Mouse (Mus musculus) gastrocnemius, postnatal 14 days (tissue): ENCODE data around the gene Cchcr1. TPM values are rescaled to one million over a fixed set of nuclear protein-coding genes. Genes with fewer than 3 reads are reported as not detected.
A peak's percentile ranks its signal among the peaks of the same experiment; 100 is the strongest.

Source experiments
- DNase-seq: peaks from one replicate; pipeline ENCODE4 v3.0.0; 2021; ENCODE audit warnings: mixed read lengths
- intact Hi-C: fragments of 180-260 bp; cut with DNase I; formaldehyde crosslinking; loops from one replicate; pipeline ENCODE4 v1.15.1; 2025; ENCODE audit warnings: low total_unique reads
- total RNA-seq, 2 experiments: library from RNA; stranded (reverse); gene quantifications; 2 replicates each; pipeline ENCODE4 v1.2.3; 2021

Cchcr1 gene
- total RNA-seq, 2 experiments from 2014 or later = 2.6 to 3.3 TPM

- intact Hi-C loops = no loop called here
- DNase-seq = no peak
Observed at GRCm38 (mm10) chr17:35512916-35513626, 3.8 kb upstream of the Cchcr1 start.

- intact Hi-C loops = no loop called here
- DNase-seq = peak; percentile 61
Observed at GRCm38 (mm10) chr17:35513886-35514285, 3.0 kb upstream of the Cchcr1 start.

DNA sequence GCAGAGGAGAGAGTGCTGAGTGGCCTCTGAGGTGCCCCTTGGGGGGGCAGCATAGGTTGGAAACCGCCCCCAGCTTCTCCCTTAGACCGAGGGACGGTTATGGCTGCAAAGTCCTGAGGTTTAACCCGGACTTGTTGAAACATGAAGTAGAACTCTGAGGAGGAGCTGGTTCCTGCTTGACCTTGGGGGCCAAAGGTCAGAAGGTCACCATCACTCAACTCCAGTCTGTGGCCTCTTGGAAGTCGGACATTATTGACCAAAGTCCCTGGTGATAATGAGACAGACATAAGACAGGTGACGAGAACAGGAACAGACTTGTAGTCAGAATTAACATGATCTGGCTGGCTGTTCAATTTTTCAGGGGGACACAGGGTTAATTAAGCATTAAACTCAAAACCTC lies 2.1 kb upstream of the Cchcr1 start:
- intact Hi-C loops = no loop called here

GRCm38 (mm10) chr17:35515911-35516640 lies 824 bp upstream of the Cchcr1 start:
- no peak for DNase-seq
- intact Hi-C loops = no loop called here

More for the DNA sequence above, 2.1 kb upstream of the Cchcr1 start:
- DNase-seq = no peak

DNA sequence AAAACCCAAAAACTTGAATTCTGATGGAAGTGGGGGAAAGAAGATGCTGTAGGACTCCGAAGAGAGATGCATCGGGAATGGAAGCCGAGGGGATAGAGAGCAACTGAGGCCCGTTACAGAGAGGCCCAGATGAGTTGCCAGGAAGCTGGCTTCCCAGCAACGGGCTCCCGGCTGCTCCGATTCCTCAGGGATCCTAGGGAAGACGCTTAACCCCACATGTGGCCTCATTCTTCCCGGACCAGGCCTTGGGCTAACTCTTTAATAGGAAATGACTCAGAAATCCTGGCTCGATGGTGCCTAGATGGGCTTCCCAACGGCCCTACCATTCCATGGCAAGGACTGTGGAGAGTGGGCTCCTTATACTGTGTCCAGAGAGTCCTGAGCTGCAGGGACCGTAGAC lies 626 bp downstream of the Cchcr1 start:
- intact Hi-C loops = no loop called here
- no peak for DNase-seq

DNA sequence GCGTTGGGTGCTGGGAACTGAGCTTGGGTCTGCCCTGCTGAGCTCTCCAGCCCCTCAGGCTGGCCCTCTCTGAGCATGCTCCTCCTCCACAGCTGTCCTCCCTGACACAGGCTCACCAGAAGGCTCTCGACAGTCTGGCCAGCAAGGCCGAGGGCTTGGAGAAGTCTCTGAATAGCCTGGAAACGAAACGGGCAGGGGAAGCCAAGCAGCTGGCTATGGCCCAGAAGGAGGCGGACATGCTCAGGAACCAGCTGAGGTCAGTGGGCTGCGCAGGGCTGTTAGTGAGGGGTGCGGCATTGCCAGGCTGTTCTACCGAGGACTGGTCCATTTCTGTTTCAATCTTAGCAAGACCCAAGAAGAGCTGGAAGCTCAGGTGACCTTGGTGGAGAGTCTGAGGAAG lies 7.5 kb downstream of the Cchcr1 start:
- intact Hi-C loops = no loop called here

GRCm38 (mm10) chr17:35526644-35527043 lies 9.7 kb downstream of the Cchcr1 start:
- DNase-seq = no peak
- intact Hi-C loops = no loop called here

More for the DNA sequence above, 7.5 kb downstream of the Cchcr1 start:
- peak; percentile 46 for DNase-seq

DNA sequence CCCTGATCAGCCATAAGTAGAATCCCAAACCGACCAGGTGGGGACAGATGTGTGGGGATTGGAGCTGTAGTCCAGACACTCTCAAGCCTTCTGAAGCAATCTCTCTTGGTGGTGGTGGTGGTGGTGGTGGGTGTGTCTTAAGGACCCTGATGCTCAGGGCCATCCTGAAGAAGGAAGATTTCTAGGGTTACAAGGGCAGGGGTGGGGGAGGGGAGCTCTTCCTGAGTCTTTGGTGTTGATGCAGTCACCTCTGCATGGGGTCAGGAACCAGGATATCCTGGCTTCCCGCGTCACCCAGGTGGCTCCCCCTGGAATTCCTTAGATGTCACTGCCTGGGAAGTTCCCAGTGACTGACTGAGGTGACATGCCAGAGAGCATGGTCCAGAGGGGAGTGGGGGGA lies 15.5 kb downstream of the Cchcr1 start:
- DNase-seq = no peak
- intact Hi-C loops = no loop called here

DNA sequence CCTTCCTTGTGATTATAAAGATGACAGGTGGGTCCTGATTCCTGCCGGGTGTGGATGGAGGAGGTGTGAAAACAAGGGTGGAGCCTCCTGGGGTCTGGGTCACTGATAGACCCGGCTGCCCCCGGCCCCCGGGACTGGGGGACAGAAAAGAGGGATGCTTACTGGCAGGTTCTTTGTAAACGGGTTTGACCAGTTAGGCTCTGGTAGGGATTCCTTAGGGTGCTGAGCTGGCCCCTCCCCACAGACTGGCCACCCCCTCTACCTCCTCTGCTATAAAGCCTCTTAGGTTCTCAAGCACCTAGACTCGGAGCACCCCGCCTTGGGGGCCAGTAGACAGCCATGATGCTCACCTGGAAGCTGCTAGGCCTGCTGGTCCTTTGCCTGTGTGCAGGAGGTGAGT lies 16.0 kb downstream of the Cchcr1 start, which contains the start of gene Psors1c2:
Psors1c2 (plus strand) TSS at position 301 of the 400 bp plus-strand sequence.
- intact Hi-C loops = no loop called here

GRCm38 (mm10) chr17:35534343-35534742 lies 17.4 kb downstream of the Cchcr1 start:
- intact Hi-C loops = no loop called here
- peak; percentile 71 for DNase-seq

More for the DNA sequence above, 16.0 kb downstream of the Cchcr1 start, which contains the start of gene Psors1c2:
- DNase-seq = no peak

DNA sequence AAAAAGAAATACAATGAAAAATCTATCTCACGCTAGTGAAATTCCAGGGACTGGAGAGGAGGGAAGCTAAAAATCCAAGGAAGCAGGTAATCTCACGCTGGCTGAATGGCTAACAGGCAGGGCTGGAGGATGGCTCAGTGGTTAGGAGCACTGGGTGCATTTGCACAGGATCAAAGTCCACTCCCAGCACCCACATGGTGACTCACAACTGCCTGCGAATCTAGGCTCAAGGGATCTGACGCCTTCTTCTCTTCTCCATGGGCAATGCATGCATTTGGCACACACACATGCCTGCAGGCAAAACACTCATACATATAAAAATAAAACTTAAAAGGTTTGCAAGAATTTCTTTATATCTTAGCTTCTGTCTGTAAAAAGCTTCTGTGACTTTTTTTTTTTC lies 20.5 kb downstream of the Cchcr1 start:
- no peak for DNase-seq
- intact Hi-C loops = no loop called here

- no peak for DNase-seq
Observed at GRCm38 (mm10) chr17:35538476-35538875, 21.6 kb downstream of the Cchcr1 start.

GRCm38 (mm10) chr17:35539540-35539939 lies 22.6 kb downstream of the Cchcr1 start:
- no peak for DNase-seq
- intact Hi-C loops = no loop called here

More at GRCm38 (mm10) chr17:35538476-35538875, 21.6 kb downstream of the Cchcr1 start:
- intact Hi-C loops = no loop called here

DNA sequence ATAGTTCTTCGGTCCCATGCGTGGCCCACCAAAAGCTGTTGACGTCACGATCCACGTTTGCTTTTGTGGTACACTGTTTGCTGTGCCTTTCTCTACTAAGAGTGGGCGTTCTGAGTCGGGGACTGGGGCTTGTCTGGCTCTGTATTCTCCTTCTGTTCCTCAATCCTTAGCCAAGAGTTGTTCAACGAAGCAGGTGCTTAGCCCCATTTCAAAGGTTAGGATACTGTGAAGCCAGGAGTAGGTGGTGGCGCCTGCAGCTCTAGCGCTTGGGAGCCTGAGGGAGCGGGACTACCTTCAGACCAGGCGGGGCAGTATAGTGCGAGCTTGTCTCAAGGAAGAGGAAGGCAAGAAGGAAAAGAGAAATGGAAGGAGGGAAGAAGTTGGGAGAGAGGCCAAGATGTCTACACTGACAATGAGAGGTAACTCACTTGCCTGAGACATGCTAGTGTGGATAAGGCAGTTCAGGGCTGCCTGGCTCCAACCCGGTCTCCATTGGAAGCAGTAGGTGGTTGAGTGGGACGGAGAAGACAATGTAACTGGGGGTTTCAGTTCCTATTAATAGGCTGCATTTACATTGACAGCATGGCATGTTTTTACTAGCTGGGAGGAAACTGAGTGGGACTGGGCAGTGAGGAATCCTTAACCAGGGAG lies 26.0 kb downstream of the Cchcr1 start:
- intact Hi-C loops = no loop called here

GRCm38 (mm10) chr17:35543412-35543861 lies 26.5 kb downstream of the Cchcr1 start:
- intact Hi-C loops = no loop called here
- DNase-seq = no peak

More for the DNA sequence above, 26.0 kb downstream of the Cchcr1 start:
- no peak for DNase-seq

- no peak for DNase-seq
- intact Hi-C loops = no loop called here
Observed at GRCm38 (mm10) chr17:35544001-35544400, 27.1 kb downstream of the Cchcr1 start.

DNA sequence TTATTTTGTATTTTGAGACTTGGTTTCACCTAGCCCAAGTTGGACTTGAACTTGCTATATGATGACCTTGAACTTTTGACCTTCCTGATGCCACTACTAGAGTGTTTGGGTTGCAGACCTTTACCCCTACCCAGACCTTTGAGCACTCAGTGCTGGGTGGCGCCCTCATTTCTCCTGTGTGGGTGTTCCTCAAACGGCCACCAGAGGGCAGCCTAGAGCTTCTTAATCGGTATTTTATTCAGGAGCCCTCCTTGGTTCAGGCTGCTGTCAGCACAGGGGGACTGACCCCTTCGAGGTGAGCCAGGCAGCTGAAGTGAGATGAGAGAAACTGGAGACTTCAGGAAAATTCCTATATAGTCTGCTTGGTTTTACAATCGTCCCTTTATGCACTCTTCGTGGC lies 27.8 kb downstream of the Cchcr1 start:
- no peak for DNase-seq
- intact Hi-C loops = no loop called here

GRCm38 (mm10) chr17:35547465-35547864 lies 30.6 kb downstream of the Cchcr1 start:
- intact Hi-C loops = no loop called here
- no peak for DNase-seq

DNA sequence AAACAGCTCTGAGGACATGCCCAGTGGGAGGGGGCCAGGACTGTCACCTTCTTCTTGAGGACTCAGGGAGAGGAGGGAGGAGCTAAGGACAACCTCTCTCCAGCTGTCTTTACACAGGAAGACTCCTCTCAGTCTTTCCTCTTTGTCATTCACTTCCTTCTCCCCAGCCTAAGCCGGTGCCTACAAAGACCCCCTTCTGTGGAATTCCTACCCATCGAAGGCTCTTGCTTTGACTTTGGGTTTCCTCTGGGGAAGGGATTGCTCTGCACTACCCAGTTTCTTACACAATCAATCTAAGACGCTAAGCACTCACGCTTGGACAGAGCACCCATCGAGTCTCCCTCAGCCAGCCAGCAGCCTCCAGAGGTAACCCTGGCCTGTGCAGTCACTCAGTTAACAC lies 31.7 kb downstream of the Cchcr1 start:
- no peak for DNase-seq

DNA sequence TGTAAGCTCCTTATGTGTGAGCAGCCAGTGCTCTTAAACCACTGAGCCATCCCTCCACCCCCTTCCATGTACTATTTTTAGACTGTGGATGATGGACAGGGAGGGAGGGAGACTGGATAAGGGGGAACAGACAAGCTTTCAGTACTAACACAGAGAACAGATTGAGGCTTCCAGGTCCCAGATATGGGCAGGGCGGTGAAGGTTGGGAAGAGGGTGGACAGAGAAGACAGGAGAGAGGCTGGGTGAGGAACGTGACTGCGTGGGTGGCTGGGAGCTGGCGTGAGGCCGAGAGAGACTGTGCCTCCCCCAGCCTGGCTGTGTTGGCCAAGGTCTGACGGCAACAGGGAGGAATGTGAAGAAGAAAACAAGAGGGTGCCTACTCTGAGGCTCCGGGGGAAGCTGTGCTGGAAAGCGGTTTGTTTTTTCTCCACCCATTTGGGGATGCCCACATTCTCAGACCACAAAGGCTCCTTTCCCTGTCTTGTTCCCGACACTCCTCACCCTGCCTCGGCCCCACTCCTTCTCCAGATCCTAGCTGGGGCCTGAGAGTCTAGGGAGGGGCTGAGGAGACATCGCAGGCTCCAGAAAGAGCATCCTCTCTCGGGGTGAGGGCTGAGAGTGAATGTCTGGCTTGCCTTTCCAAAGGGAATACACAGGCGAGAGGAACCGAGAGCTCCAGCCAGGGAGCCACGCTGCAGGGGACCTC lies 32.7 kb downstream of the Cchcr1 start:
- DNase-seq = peak; percentile 70
- intact Hi-C loops = no loop called here

More for the DNA sequence above, 31.7 kb downstream of the Cchcr1 start:
- intact Hi-C loops = no loop called here
